Mouse (Mus musculus) olfactory bulb, adult 2 months (tissue): ENCODE data around the gene Hbb-bh1.

Experiments
- CTCF ChIP-seq: fragments of 200-500 bp; IDR thresholded peaks from 2 replicates; pipeline ENCODE4 v1.5.1; 2012; ENCODE audit warnings: low read depth, mild to moderate bottlenecking, low read length, moderate library complexity; ENCODE audit not compliant: insufficient read depth
- POLR2A ChIP-seq: fragments of 200-500 bp; IDR thresholded peaks from 2 replicates; pipeline ENCODE4 v1.6.1; 2012; ENCODE audit warnings: mild to moderate bottlenecking, low read depth, low read length, moderate library complexity; ENCODE audit not compliant: insufficient read depth

- TF ChIP-seq CTCF (no peak), POLR2A (no peak)
These were observed 30.1 kb upstream of the Hbb-bh1 start for GRCm38 (mm10) chr7:103873064-103873463.
